Mouse (Mus musculus) small intestine, adult 2 months (tissue): ENCODE data around the gene Gm10645.

Experiments
- CTCF ChIP-seq: fragments of 200-500 bp; IDR thresholded peaks from 2 replicates; pipeline ENCODE4 v1.5.1; 2012; ENCODE audit warnings: low read depth, mild to moderate bottlenecking, control low read depth, inconsistent platforms, low read length, moderate library complexity, mixed read lengths; ENCODE audit not compliant: insufficient replicate concordance, insufficient read length; ENCODE audit errors: extremely low read depth
- POLR2A ChIP-seq: fragments of 200-500 bp; IDR thresholded peaks from 2 replicates; pipeline ENCODE4 v1.6.1; 2012; ENCODE audit warnings: low read depth, mild to moderate bottlenecking, control low read depth, inconsistent platforms, low read length, moderate library complexity

GRCm38 (mm10) chr8:83181851-83182482 lies 16.0 kb upstream of the Gm10645 start:
- TF ChIP-seq CTCF (no peak), POLR2A (no peak)
